Mouse (Mus musculus) spleen, adult 12 weeks (tissue): ENCODE results near the gene H2-Q1.
"Not testable (repeated sequence)": the region's sequence is repeated elsewhere in the genome, so short reads cannot be mapped to it uniquely, and the experiment has no call there.

Source experiments
- DNase-seq: peaks from one replicate; pipeline ENCODE4 v3.0.0; 2022; ENCODE audit warnings: low spot score

Gene H2-Q1

GRCm38 (mm10) chr17:35320327-35321081 lies at the start of gene H2-Q1:
Gene H2-Q1 (plus strand): TSS chr17:35320405.
- no peak for DNase-seq

- no peak for DNase-seq
Measured at GRCm38 (mm10) chr17:35272249-35272648, 48.0 kb upstream of the H2-Q1 start.

- peak; percentile 71 for DNase-seq
Measured at GRCm38 (mm10) chr17:35274770-35275169, 45.4 kb upstream of the H2-Q1 start.

- DNase-seq = no peak
Measured at GRCm38 (mm10) chr17:35276304-35276864, 43.8 kb upstream of the H2-Q1 start.

- no peak for DNase-seq
Measured at GRCm38 (mm10) chr17:35278049-35278448, 42.2 kb upstream of the H2-Q1 start.

GRCm38 (mm10) chr17:35278957-35279688 lies 41.1 kb upstream of the H2-Q1 start:
- no peak for DNase-seq

GRCm38 (mm10) chr17:35280276-35280675 lies 39.9 kb upstream of the H2-Q1 start:
- DNase-seq = no peak

GRCm38 (mm10) chr17:35285431-35285830 lies 34.8 kb upstream of the H2-Q1 start:
- no peak for DNase-seq

GRCm38 (mm10) chr17:35295796-35296195 lies 24.4 kb upstream of the H2-Q1 start:
- DNase-seq = peak; percentile 56

GRCm38 (mm10) chr17:35300261-35300945 lies 19.8 kb upstream of the H2-Q1 start:
- not testable (repeated sequence) for DNase-seq

GRCm38 (mm10) chr17:35301645-35302258 lies 18.5 kb upstream of the H2-Q1 start:
- peak; percentile 74 for DNase-seq

GRCm38 (mm10) chr17:35303271-35303670 lies 16.9 kb upstream of the H2-Q1 start:
- DNase-seq = no peak

GRCm38 (mm10) chr17:35303756-35304350 lies 16.4 kb upstream of the H2-Q1 start:
- no peak for DNase-seq

- DNase-seq = no peak
Measured at GRCm38 (mm10) chr17:35304478-35304877, 15.7 kb upstream of the H2-Q1 start.

- DNase-seq = not testable (repeated sequence)
Measured at GRCm38 (mm10) chr17:35304921-35305320, 15.3 kb upstream of the H2-Q1 start.

GRCm38 (mm10) chr17:35318671-35319070 lies 1.5 kb upstream of the H2-Q1 start:
- DNase-seq = no peak

- DNase-seq = not testable (repeated sequence)
Measured at GRCm38 (mm10) chr17:35325124-35325523, 4.9 kb downstream of the H2-Q1 start.

GRCm38 (mm10) chr17:35326000-35326399 lies 5.8 kb downstream of the H2-Q1 start:
- not testable (repeated sequence) for DNase-seq

- not testable (repeated sequence) for DNase-seq
Measured at GRCm38 (mm10) chr17:35329714-35330113, 9.5 kb downstream of the H2-Q1 start.

GRCm38 (mm10) chr17:35331546-35331945 lies 11.3 kb downstream of the H2-Q1 start:
- not testable (repeated sequence) for DNase-seq

- no peak for DNase-seq
Measured at GRCm38 (mm10) chr17:35342071-35342671, 22.0 kb downstream of the H2-Q1 start, which contains the start of gene H2-Q2. Gene H2-Q2 (plus strand): TSS chr17:35342242.
